Mouse (Mus musculus) induced T-regulatory cell, adult 2 months (primary cell): ENCODE measurements at regions not wholly inside any gene's neighbourhood (a gene's known extent, or its start where the extent isn't known, plus 50 kb on each side); places are given as distances from the start of the nearest gene placed in this dataset.

ENCODE experiments used
- DNase-seq: peaks from one replicate; pipeline ENCODE4 v3.0.0-alpha.2; 2012; ENCODE audit warnings: low read depth

- no peak for DNase-seq
These were observed 115.3 kb downstream of the Rgs21 start for GRCm38 (mm10) chr1:144452141-144452540.

- no peak for DNase-seq
These were observed 115.7 kb downstream of the Rgs21 start for GRCm38 (mm10) chr1:144451731-144452130.

GRCm38 (mm10) chr1:144436617-144437016 is 130.8 kb downstream of the Rgs21 start:
- DNase-seq = no peak

- DNase-seq = no peak
These were observed 134.7 kb downstream of the Rgs21 start for GRCm38 (mm10) chr1:144432816-144433215.

- peak; percentile 3 for DNase-seq
These were observed 135.8 kb downstream of the Rgs21 start for GRCm38 (mm10) chr1:144431535-144432276.

GRCm38 (mm10) chr1:144421374-144421773 is 146.1 kb downstream of the Rgs21 start:
- DNase-seq = no peak

- DNase-seq = peak; percentile 73
These were observed 157.6 kb upstream of the Rgs1 start for GRCm38 (mm10) chr1:144406387-144407383.

- no peak for DNase-seq
These were observed 156.7 kb upstream of the Rgs1 start for GRCm38 (mm10) chr1:144405724-144406123.

GRCm38 (mm10) chr1:144405031-144405430 is 156.0 kb upstream of the Rgs1 start:
- no peak for DNase-seq

GRCm38 (mm10) chr1:144379991-144380594 is 131.1 kb upstream of the Rgs1 start:
- DNase-seq = peak; percentile 80

- no peak for DNase-seq
These were observed 125.1 kb upstream of the Rgs1 start for GRCm38 (mm10) chr1:144374121-144374520.

- no peak for DNase-seq
These were observed 118.5 kb upstream of the Rgs1 start for GRCm38 (mm10) chr1:144367492-144367891.

- peak; percentile 60 for DNase-seq
These were observed 106.7 kb upstream of the Rgs1 start for GRCm38 (mm10) chr1:144355560-144356310.

- DNase-seq = no peak
These were observed 106.0 kb upstream of the Rgs1 start for GRCm38 (mm10) chr1:144355041-144355440.

GRCm38 (mm10) chr1:144353320-144353719 is 104.3 kb upstream of the Rgs1 start:
- peak; percentile 69 for DNase-seq

GRCm38 (mm10) chr1:144343820-144344219 is 94.8 kb upstream of the Rgs1 start:
- no peak for DNase-seq

GRCm38 (mm10) chr1:144343299-144343698 is 94.3 kb upstream of the Rgs1 start:
- DNase-seq = no peak

- DNase-seq = peak; percentile 51
These were observed 88.5 kb upstream of the Rgs1 start for GRCm38 (mm10) chr1:144337572-144337971.

GRCm38 (mm10) chr1:144330365-144331050 is 81.5 kb upstream of the Rgs1 start:
- peak; percentile 88 for DNase-seq

- no peak for DNase-seq
These were observed 70.4 kb upstream of the Rgs1 start for GRCm38 (mm10) chr1:144319406-144319805.

- no peak for DNase-seq
These were observed 69.2 kb upstream of the Rgs1 start for GRCm38 (mm10) chr1:144318289-144318688.
